Mouse (Mus musculus): ENCODE measurements around the gene 4430402I18Rik.

DNA sequence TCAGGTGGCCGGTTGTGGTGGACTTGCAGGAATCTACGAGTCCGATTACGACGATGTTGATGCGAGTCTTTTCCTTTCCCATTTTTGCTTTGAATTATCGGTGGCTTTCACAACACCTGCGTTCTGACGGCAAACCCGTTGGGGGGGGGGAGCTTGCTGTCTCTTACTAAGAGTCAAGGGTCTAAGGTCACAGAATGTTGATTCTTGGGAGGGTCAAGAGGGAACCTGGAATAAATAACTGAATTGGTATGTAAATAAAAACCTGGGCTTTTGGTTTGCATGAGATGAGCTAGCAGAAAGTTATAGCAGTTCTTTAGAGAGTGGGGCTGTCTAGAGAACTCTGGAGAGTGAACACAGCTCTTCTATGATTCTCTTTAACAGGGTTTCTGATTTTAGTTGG lies 104.0 kb downstream of the 4430402I18Rik start:
- TF ChIP-seq TAL1 (IDR thresholded peaks at IDR 0.05; ENCODE audit: low read length): no peak
- TF ChIP-seq GATA1 (IDR thresholded peaks at IDR 0.05; ENCODE audit: low read length): no peak

Data from erythroblast, embryonic 14.5 days (primary cell).